Mouse (Mus musculus) bone marrow macrophage, adult 2 months (primary cell): ENCODE measurements around the gene Ypel3.

Source experiments
- CTCF ChIP-seq: IDR thresholded peaks from 2 replicates; pipeline ENCODE4 v1.5.1; 2012; ENCODE audit warnings: low read depth, mild to moderate bottlenecking, low read length, moderate library complexity
- POLR2A ChIP-seq: IDR thresholded peaks from 2 replicates; pipeline ENCODE4 v1.6.1; 2012; ENCODE audit warnings: mild to moderate bottlenecking, low read depth, low read length, borderline replicate concordance

GRCm38 (mm10) chr7:126778147-126778546 is 1.4 kb downstream of the Ypel3 start:
- TF ChIP-seq CTCF = no peak
- TF ChIP-seq POLR2A = no peak
